In genomic region chr7:15974712-15975111, GRCm38 (mm10) we compare ENCODE assay signal across 9 mouse cellular contexts. TPM values are rescaled to one million over a fixed set of nuclear protein-coding genes. Genes with fewer than 3 reads are reported as not detected.
DNase-seq lines count a peak whose midpoint lies in the region; ATAC-seq lines count a peak whose summit lies in the region.
"Had no signal": no experiment of that assay in that cellular context is flagged by ENCODE, and none has a peak within 500 bp of the region (broad histone marks: within the 10 kb centered on the region; RNA-seq: fewer than 3 reads in every experiment).

No protein-coding gene starts in this region.

- no peak overlapping the region for H3K27ac ChIP-seq in hindbrain, embryonic 11.5 days (ENCODE audit: low read depth, low read length)
- H3K27ac ChIP-seq in hindbrain, embryonic 13.5 days = no peak overlapping the region
- H3K27ac ChIP-seq: embryonic facial prominence, embryonic 13.5 days had no signal

- 64% methylated on average over 5 of the region's 5 CpGs for WGBS in hindbrain, embryonic 11.5 days
- WGBS in hindbrain, embryonic 13.5 days = 62% methylated on average over 5 of the region's 5 CpGs

- no peaks in the 10 kb centered on the region for H3K27me3 ChIP-seq in hindbrain, embryonic 11.5 days (ENCODE audit: control insufficient read depth, insufficient read depth, low read length)
- no peaks in the 10 kb centered on the region for H3K27me3 ChIP-seq in hindbrain, embryonic 13.5 days
- H3K27me3 ChIP-seq: embryonic facial prominence, embryonic 13.5 days had no signal

- no peak overlapping the region for H3K4me3 ChIP-seq in hindbrain, embryonic 11.5 days (ENCODE audit: low read depth, low read length)
- no peak overlapping the region for H3K4me3 ChIP-seq in hindbrain, embryonic 13.5 days
- H3K4me3 ChIP-seq: embryonic facial prominence, embryonic 13.5 days had no signal

- H3K4me1 ChIP-seq in hindbrain, embryonic 11.5 days (replicated peaks; ENCODE audit: control insufficient read depth, insufficient read depth, low read length) = no peaks in the 10 kb centered on the region
- no peaks in the 10 kb centered on the region for H3K4me1 ChIP-seq in hindbrain, embryonic 13.5 days (replicated peaks)
- H3K4me1 ChIP-seq: embryonic facial prominence, embryonic 13.5 days had no signal

- no peak overlapping the region for H3K9ac ChIP-seq in hindbrain, embryonic 11.5 days (ENCODE audit: low read depth, low read length)
- H3K9ac ChIP-seq in hindbrain, embryonic 13.5 days = no peak overlapping the region
- H3K9ac ChIP-seq: embryonic facial prominence, embryonic 13.5 days had no signal

- no peak for ATAC-seq in hindbrain, embryonic 11.5 days (ENCODE audit: low FRiP score)
- no peak for ATAC-seq in hindbrain, embryonic 13.5 days (ENCODE audit: low FRiP score)
- peak; percentile 59 for ATAC-seq in erythroblast, adult 5-6 weeks (replicated peaks; ENCODE audit: low FRiP score, poor library complexity, severe bottlenecking)
- peak; percentile 68 for ATAC-seq in megakaryocyte, adult 5-6 weeks (ENCODE audit: poor library complexity, severe bottlenecking)

- H3K36me3 ChIP-seq in hindbrain, embryonic 11.5 days (ENCODE audit: control insufficient read depth, insufficient read depth, low read length) = peaks cover 29% of the 10 kb centered on the region
- H3K36me3 ChIP-seq in hindbrain, embryonic 13.5 days = peaks cover 92% of the 10 kb centered on the region

- H3K9me3 ChIP-seq in hindbrain, embryonic 11.5 days (ENCODE audit: control insufficient read depth, low read length) = no peaks in the 10 kb centered on the region
- no peaks in the 10 kb centered on the region for H3K9me3 ChIP-seq in hindbrain, embryonic 13.5 days

- DNase-seq in hindbrain, embryonic 11.5 days (ENCODE audit: low spot score) = peak; percentile 61
- peak; percentile 59 to 67 for DNase-seq in CD8-positive naive resting alpha-beta T cell, adult 2 months (ENCODE audit: low read depth in 2 of 2, low spot score in 2 of 2)
- peak; percentile 78 for DNase-seq in adrenal gland, postnatal 10 days
- peak; percentile 68 for DNase-seq in layer of hippocampus, adult 11-12 months (ENCODE audit: low spot score)
- DNase-seq in testis, postnatal 10 days (ENCODE audit: low spot score) = peak; percentile 83

- no peak overlapping the region for H3K4me2 ChIP-seq in hindbrain, embryonic 11.5 days (replicated peaks; ENCODE audit: low read depth, low read length)
- H3K4me2 ChIP-seq in hindbrain, embryonic 13.5 days = no peak overlapping the region
- H3K4me2 ChIP-seq: embryonic facial prominence, embryonic 13.5 days had no signal

RNA-seq across cellular contexts. Expression of gene Ehd2, which starts 7.3 kb away (rescaled TPM):
- 6.4 and 10.9 TPM in 2 replicates for polyA plus RNA-seq in hindbrain, embryonic 11.5 days (2014; fragmentation: Nextera tagmentation; extraction: Ambion mirVana)
- polyA plus RNA-seq in hindbrain, embryonic 13.5 days (2015; fragmentation: Nextera tagmentation; extraction: Ambion mirVana) = 5.2 and 6.4 TPM in 2 replicates
- 100 to 1,000 TPM; 140 to 156 TPM for total RNA-seq in adrenal gland, postnatal 10 days (2021)
- total RNA-seq in erythroblast, adult 5-6 weeks (2015; ENCODE audit: low replicate concordance) = 0.21 and 0.58 TPM in 2 replicates
- 0.09 and 0.14 TPM in 2 replicates for total RNA-seq in erythroblast, adult 5-6 weeks (2017; ENCODE audit: low replicate concordance)
- total RNA-seq in megakaryocyte, adult 5-6 weeks (2015) = 0.04 TPM in 1 of 2 replicates, not detected in the other
- total RNA-seq in megakaryocyte, adult 5-6 weeks (2017) = 0.07 and 0.16 TPM in 2 replicates

RNA-seq across cellular contexts. Expression of gene Nop53, which starts 28.8 kb away (rescaled TPM):
- 176 and 180 TPM in 2 replicates for polyA plus RNA-seq in hindbrain, embryonic 11.5 days (2014; fragmentation: Nextera tagmentation; extraction: Ambion mirVana)
- 133 and 135 TPM in 2 replicates for polyA plus RNA-seq in hindbrain, embryonic 13.5 days (2015; fragmentation: Nextera tagmentation; extraction: Ambion mirVana)
- total RNA-seq in adrenal gland, postnatal 10 days (2021) = 100 to 1,000 TPM; 198 to 201 TPM
- total RNA-seq in erythroblast, adult 5-6 weeks (2015; ENCODE audit: low replicate concordance) = 14.6 and 17.3 TPM in 2 replicates
- total RNA-seq in erythroblast, adult 5-6 weeks (2017; ENCODE audit: low replicate concordance) = 60.2 and 75.8 TPM in 2 replicates
- total RNA-seq in megakaryocyte, adult 5-6 weeks (2015) = 80.2 and 90.4 TPM in 2 replicates
- 293 and 315 TPM in 2 replicates for total RNA-seq in megakaryocyte, adult 5-6 weeks (2017)

RNA-seq across cellular contexts. Expression of gene Selenow, which starts 52.5 kb away (rescaled TPM):
- 988 and 1,001 TPM in 2 replicates for polyA plus RNA-seq in hindbrain, embryonic 11.5 days (2014; fragmentation: Nextera tagmentation; extraction: Ambion mirVana)
- polyA plus RNA-seq in hindbrain, embryonic 13.5 days (2015; fragmentation: Nextera tagmentation; extraction: Ambion mirVana) = 1,371 and 1,383 TPM in 2 replicates
- 100 to 1,000 TPM; 187 to 228 TPM for total RNA-seq in adrenal gland, postnatal 10 days (2021)
- 36.8 and 50.1 TPM in 2 replicates for total RNA-seq in erythroblast, adult 5-6 weeks (2015; ENCODE audit: low replicate concordance)
- 7.5 and 11.2 TPM in 2 replicates for total RNA-seq in erythroblast, adult 5-6 weeks (2017; ENCODE audit: low replicate concordance)
- total RNA-seq in megakaryocyte, adult 5-6 weeks (2015) = 96.9 and 102 TPM in 2 replicates
- total RNA-seq in megakaryocyte, adult 5-6 weeks (2017) = 31.5 and 33.7 TPM in 2 replicates

Comparison
In these comparisons a context has a peak if more than half of its experiments do, and no peak if none do; other contexts are left out.
1. ATAC-seq: peak in erythroblast, adult 5-6 weeks (single experiment) and megakaryocyte, adult 5-6 weeks (single experiment); none in hindbrain, embryonic 11.5 days (single experiment) and hindbrain, embryonic 13.5 days (single experiment).
2. RNA of gene Ehd2, which starts 7.3 kb away (total RNA-seq): 140 to 156 TPM in adrenal gland, postnatal 10 days; 0.09 to 0.58 TPM in erythroblast, adult 5-6 weeks and 0.04 to 0.16 TPM in megakaryocyte, adult 5-6 weeks; every median in the first group is over 10 times any median in the second.
3. Peak in every context shown above with its lines, with median percentiles within 50 percentile points of each other: DNase-seq.